Mouse (Mus musculus): ENCODE data around the gene D430041D05Rik. TPM values are rescaled to one million over a fixed set of nuclear protein-coding genes. Genes with fewer than 3 reads are reported as not detected.
A peak's percentile ranks its signal among the peaks of the same experiment; 100 is the strongest.

Gene D430041D05Rik
- polyA plus RNA-seq, 1 experiment from 2014 or later, result 0.05 TPM

GRCm38 (mm10) chr2:104420805-104421204 lies 10.0 kb upstream of the D430041D05Rik start:
- H3K4me1 ChIP-seq (ENCODE audit: control insufficient read depth in 2 of 2, insufficient read depth in 2 of 2, low read length in 2 of 2), result no peaks in the 10 kb centered on the region
- ATAC-seq (ENCODE audit: insufficient number of reproducible peaks, insufficient read depth, low FRiP score, low read depth), result no peak
- H3K4me2 ChIP-seq (ENCODE audit: low read length), result no peak overlapping the region
- no peaks in the 10 kb centered on the region for H3K27me3 ChIP-seq (ENCODE audit: control insufficient read depth, insufficient read depth, low read length)
- 57% methylated on average over 4 of the region's 4 CpGs for WGBS
- no peaks in the 10 kb centered on the region for H3K9me3 ChIP-seq (ENCODE audit: control insufficient read depth, low read length)
- peaks cover 21% of the 10 kb centered on the region for H3K36me3 ChIP-seq (ENCODE audit: control insufficient read depth, insufficient read depth, low read length)
- no peak overlapping the region for H3K9ac ChIP-seq (ENCODE audit: low read length)
- no peak overlapping the region for H3K27ac ChIP-seq (replicated peaks in 1 of 2; ENCODE audit: control insufficient read depth in 1 of 2, insufficient read depth in 1 of 2, low read depth in 2 of 2, low read length in 2 of 2)
- no peak overlapping the region for H3K4me3 ChIP-seq (ENCODE audit: control insufficient read depth in 1 of 2, insufficient read depth in 1 of 2, low read depth in 1 of 2, low read length in 2 of 2)

GRCm38 (mm10) chr2:104419999-104420398 lies 9.2 kb upstream of the D430041D05Rik start:
- H3K9me3 ChIP-seq (ENCODE audit: control insufficient read depth, low read length), result no peaks in the 10 kb centered on the region
- no peak for ATAC-seq (ENCODE audit: insufficient number of reproducible peaks, insufficient read depth, low FRiP score, low read depth)
- H3K27ac ChIP-seq (replicated peaks in 1 of 2; ENCODE audit: control insufficient read depth in 1 of 2, insufficient read depth in 1 of 2, low read depth in 2 of 2, low read length in 2 of 2), result no peak overlapping the region
- H3K9ac ChIP-seq (ENCODE audit: low read length), result no peak overlapping the region
- 73% methylated on average over 1 of the region's 1 CpGs for WGBS
- no peaks in the 10 kb centered on the region for H3K27me3 ChIP-seq (ENCODE audit: control insufficient read depth, insufficient read depth, low read length)
- H3K4me2 ChIP-seq (ENCODE audit: low read length), result no peak overlapping the region
- H3K4me3 ChIP-seq (ENCODE audit: control insufficient read depth in 1 of 2, insufficient read depth in 1 of 2, low read depth in 1 of 2, low read length in 2 of 2), result no peak overlapping the region
- H3K4me1 ChIP-seq (ENCODE audit: control insufficient read depth in 2 of 2, insufficient read depth in 2 of 2, low read length in 2 of 2), result no peaks in the 10 kb centered on the region
- H3K36me3 ChIP-seq (ENCODE audit: control insufficient read depth, insufficient read depth, low read length), result peaks cover 13% of the 10 kb centered on the region

GRCm38 (mm10) chr2:104419411-104419810 lies 8.6 kb upstream of the D430041D05Rik start:
- Histone ChIP-seq H3K4me3 (ENCODE audit: control insufficient read depth in 1 of 2, insufficient read depth in 1 of 2, low read depth in 1 of 2, low read length in 2 of 2) (no peak overlapping the region), H3K27ac (replicated peaks in 1 of 2; ENCODE audit: control insufficient read depth in 1 of 2, insufficient read depth in 1 of 2, low read depth in 2 of 2, low read length in 2 of 2) (no peak overlapping the region), H3K4me2 (ENCODE audit: low read length) (no peak overlapping the region), H3K9ac (ENCODE audit: low read length) (no peak overlapping the region), H3K27me3 (ENCODE audit: control insufficient read depth, insufficient read depth, low read length) (no peaks in the 10 kb centered on the region), H3K36me3 (ENCODE audit: control insufficient read depth, insufficient read depth, low read length) (peaks cover 9% of the 10 kb centered on the region), H3K4me1 (ENCODE audit: control insufficient read depth in 2 of 2, insufficient read depth in 2 of 2, low read length in 2 of 2) (no peaks in the 10 kb centered on the region), H3K9me3 (ENCODE audit: control insufficient read depth, low read length) (no peaks in the 10 kb centered on the region)
- no peak for ATAC-seq (ENCODE audit: insufficient number of reproducible peaks, insufficient read depth, low FRiP score, low read depth)
- 98% methylated on average over 2 of the region's 2 CpGs for WGBS

- Histone ChIP-seq H3K4me1 (ENCODE audit: control insufficient read depth in 2 of 2, insufficient read depth in 2 of 2, low read length in 2 of 2) (peaks cover 4% of the 10 kb centered on the region in 2 experiments; a peak in 1 of 4 replicates), H3K27me3 (ENCODE audit: control insufficient read depth, insufficient read depth, low read length) (peaks cover 48% of the 10 kb centered on the region), H3K27ac (replicated peaks in 1 of 2; ENCODE audit: control insufficient read depth in 1 of 2, insufficient read depth in 1 of 2, low read depth in 2 of 2, low read length in 2 of 2) (no peak overlapping the region), H3K36me3 (ENCODE audit: control insufficient read depth, insufficient read depth, low read length) (no peaks in the 10 kb centered on the region), H3K4me3 (ENCODE audit: control insufficient read depth in 1 of 2, insufficient read depth in 1 of 2, low read depth in 1 of 2, low read length in 2 of 2) (no peak overlapping the region), H3K9me3 (ENCODE audit: control insufficient read depth, low read length) (no peaks in the 10 kb centered on the region), H3K9ac (ENCODE audit: low read length) (no peak overlapping the region), H3K4me2 (ENCODE audit: low read length) (no peak overlapping the region)
- WGBS, result 83% methylated on average over 3 of the region's 3 CpGs
- ATAC-seq (ENCODE audit: insufficient number of reproducible peaks, insufficient read depth, low FRiP score, low read depth), result no peak
Observed at GRCm38 (mm10) chr2:104413011-104413410, 2.2 kb upstream of the D430041D05Rik start.

GRCm38 (mm10) chr2:104412496-104412895 lies 1.7 kb upstream of the D430041D05Rik start:
- H3K4me3 ChIP-seq (ENCODE audit: control insufficient read depth in 1 of 2, insufficient read depth in 1 of 2, low read depth in 1 of 2, low read length in 2 of 2), result no peak overlapping the region
- no peak overlapping the region for H3K9ac ChIP-seq (ENCODE audit: low read length)
- H3K27me3 ChIP-seq (ENCODE audit: control insufficient read depth, insufficient read depth, low read length), result peaks cover 50% of the 10 kb centered on the region

GRCm38 (mm10) chr2:104411806-104412205 lies 993 bp upstream of the D430041D05Rik start:
- H3K27me3 ChIP-seq (ENCODE audit: control insufficient read depth, insufficient read depth, low read length), result peaks cover 50% of the 10 kb centered on the region
- no peaks in the 10 kb centered on the region for H3K36me3 ChIP-seq (ENCODE audit: control insufficient read depth, insufficient read depth, low read length)
- WGBS, result 91% methylated on average over 7 of the region's 7 CpGs
- H3K9me3 ChIP-seq (ENCODE audit: control insufficient read depth, low read length), result no peaks in the 10 kb centered on the region
- no peak overlapping the region for H3K9ac ChIP-seq (ENCODE audit: low read length)
- peaks cover 4% of the 10 kb centered on the region in 2 experiments; a peak in 1 of 4 replicates for H3K4me1 ChIP-seq (ENCODE audit: control insufficient read depth in 2 of 2, insufficient read depth in 2 of 2, low read length in 2 of 2)
- H3K4me2 ChIP-seq (ENCODE audit: low read length), result no peak overlapping the region
- H3K4me3 ChIP-seq (ENCODE audit: control insufficient read depth in 1 of 2, insufficient read depth in 1 of 2, low read depth in 1 of 2, low read length in 2 of 2), result no peak overlapping the region
- H3K27ac ChIP-seq (replicated peaks in 1 of 2; ENCODE audit: control insufficient read depth in 1 of 2, insufficient read depth in 1 of 2, low read depth in 2 of 2, low read length in 2 of 2), result no peak overlapping the region
- no peak for ATAC-seq (ENCODE audit: insufficient number of reproducible peaks, insufficient read depth, low FRiP score, low read depth)

More at GRCm38 (mm10) chr2:104412496-104412895, 1.7 kb upstream of the D430041D05Rik start:
- Histone ChIP-seq H3K9me3 (ENCODE audit: control insufficient read depth, low read length) (no peaks in the 10 kb centered on the region), H3K36me3 (ENCODE audit: control insufficient read depth, insufficient read depth, low read length) (no peaks in the 10 kb centered on the region), H3K4me2 (ENCODE audit: low read length) (no peak overlapping the region), H3K4me1 (ENCODE audit: control insufficient read depth in 2 of 2, insufficient read depth in 2 of 2, low read length in 2 of 2) (peaks cover 4% of the 10 kb centered on the region in 2 experiments; a peak in 1 of 4 replicates), H3K27ac (replicated peaks in 1 of 2; ENCODE audit: control insufficient read depth in 1 of 2, insufficient read depth in 1 of 2, low read depth in 2 of 2, low read length in 2 of 2) (no peak overlapping the region)
- 21% methylated on average over 4 of the region's 4 CpGs for WGBS
- ATAC-seq (ENCODE audit: insufficient number of reproducible peaks, insufficient read depth, low FRiP score, low read depth), result no peak

- H3K27me3 ChIP-seq (ENCODE audit: control insufficient read depth, insufficient read depth, low read length), result peaks cover 50% of the 10 kb centered on the region
- peak; percentile 36; the same call in 1 of the 2 replicates for ATAC-seq (ENCODE audit: insufficient number of reproducible peaks, insufficient read depth, low FRiP score, low read depth)
- no peak overlapping the region for H3K27ac ChIP-seq (replicated peaks in 1 of 2; ENCODE audit: control insufficient read depth in 1 of 2, insufficient read depth in 1 of 2, low read depth in 2 of 2, low read length in 2 of 2)
- no peaks in the 10 kb centered on the region for H3K9me3 ChIP-seq (ENCODE audit: control insufficient read depth, low read length)
- WGBS, result under 1% methylated on average over 108 of the region's 111 CpGs
- H3K4me2 ChIP-seq (ENCODE audit: low read length), result peak overlapping the region; percentile 99
- H3K9ac ChIP-seq (ENCODE audit: low read length), result peak overlapping the region; percentile 65
- H3K36me3 ChIP-seq (ENCODE audit: control insufficient read depth, insufficient read depth, low read length), result no peaks in the 10 kb centered on the region
- H3K4me1 ChIP-seq (ENCODE audit: control insufficient read depth in 2 of 2, insufficient read depth in 2 of 2, low read length in 2 of 2), result peaks cover 4% of the 10 kb centered on the region in 2 experiments; a peak in 1 of 4 replicates
- H3K4me3 ChIP-seq (ENCODE audit: control insufficient read depth in 1 of 2, insufficient read depth in 1 of 2, low read depth in 1 of 2, low read length in 2 of 2), result peak overlapping the region; percentile 53 to 68
Observed at GRCm38 (mm10) chr2:104409851-104410821, 677 bp downstream of the D430041D05Rik start.

All from heart, embryonic 14.5 days (tissue).